Mouse (Mus musculus): ENCODE measurements around the gene Adgrf2. TPM values are rescaled to one million over a fixed set of nuclear protein-coding genes. Genes with fewer than 3 reads are reported as not detected.

Adgrf2 gene
- polyA plus RNA-seq, 1 experiment from 2014 or later: not detected

DNA sequence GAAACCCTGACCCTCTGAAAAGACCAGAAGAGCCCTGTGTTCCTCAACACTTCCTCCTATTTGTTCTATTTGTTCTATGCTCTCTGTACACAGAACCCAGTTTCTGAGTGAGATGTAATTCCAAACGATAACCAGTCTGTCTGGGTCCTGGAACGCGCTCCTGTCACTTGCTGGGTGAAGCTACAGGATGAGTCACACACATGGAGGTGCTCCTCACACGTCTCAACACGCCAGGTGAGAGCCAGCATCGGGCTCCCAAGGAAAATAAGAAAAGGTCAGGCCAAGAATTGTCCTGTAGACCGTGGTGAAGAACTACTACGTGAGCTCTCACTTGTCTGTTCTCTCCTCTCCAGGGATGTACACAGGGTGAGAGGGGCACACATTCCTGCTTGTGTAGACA lies 51.4 kb downstream of the Adgrf2 start:
- no peak for ATAC-seq (replicated peaks; ENCODE audit: insufficient number of reproducible peaks, low FRiP score, low TSS enrichment)
- Histone ChIP-seq H3K4me2 (no peak overlapping the region), H3K4me3 (ENCODE audit: low read depth, low read length) (no peak overlapping the region), H3K9ac (ENCODE audit: low read depth, low read length) (no peak overlapping the region), H3K4me1 (ENCODE audit: control insufficient read depth, insufficient read depth, low read length) (no peaks in the 10 kb centered on the region), H3K27ac (ENCODE audit: low read depth, low read length) (no peak overlapping the region), H3K9me3 (replicated peaks; ENCODE audit: control insufficient read depth, low read length) (no peaks in the 10 kb centered on the region), H3K36me3 (ENCODE audit: control insufficient read depth, insufficient read depth, low read length) (no peaks in the 10 kb centered on the region), H3K27me3 (ENCODE audit: control insufficient read depth, insufficient read depth, low read length) (no peaks in the 10 kb centered on the region)
- 86% methylated on average over 8 of the region's 8 CpGs for WGBS (ENCODE audit: insufficient replicate concordance)

Other genes with a start within 250 kb of the Adgrf2 start
- gene Opn5, start 130.8 kb downstream of the Adgrf2 start, polyA plus RNA-seq (2014; fragmentation: Nextera tagmentation; extraction: Ambion mirVana): not detected in 2 replicates
- gene Adgrf4, start 49.9 kb downstream of the Adgrf2 start, polyA plus RNA-seq (2014; fragmentation: Nextera tagmentation; extraction: Ambion mirVana): 0.10 TPM in 1 of 2 replicates, not detected in the other
- gene Cd2ap, start 134.5 kb upstream of the Adgrf2 start, polyA plus RNA-seq (2014; fragmentation: Nextera tagmentation; extraction: Ambion mirVana): 17.8 and 20.7 TPM in 2 replicates

All from heart, embryonic 11.5 days (tissue).